Mouse (Mus musculus) hindbrain, embryonic 11.5 days (tissue): ENCODE measurements at regions not wholly inside any gene's neighbourhood (a gene's known extent, or its start where the extent isn't known, plus 50 kb on each side); places are given as distances from the start of the nearest gene placed in this dataset.

ENCODE experiments used
- ATAC-seq: fragments of 200-750 bp; cut with Nextera tagmentation; 2 replicates; pipeline ENCODE4 v1.8.0; 2017; ENCODE audit warnings: mild to moderate bottlenecking, moderate TSS enrichment, moderate library complexity; ENCODE audit not compliant: low FRiP score
- DNase-seq: peaks from one replicate; pipeline ENCODE4 v3.0.0-alpha.2; 2015; ENCODE audit warnings: low spot score
- H3K27ac ChIP-seq: fragments of 300-500 bp; sonication (generic); 2 replicates; pipeline ENCODE4 v1.5.1; 2014; ENCODE audit warnings: mild to moderate bottlenecking, low read depth, low read length
- H3K27me3 ChIP-seq: fragments of 300-500 bp; sonication (generic); 2 replicates; pipeline ENCODE4 v1.6.1; 2014; ENCODE audit warnings: mild to moderate bottlenecking, low read length, moderate library complexity, mixed read lengths; ENCODE audit not compliant: control insufficient read depth, insufficient read depth
- H3K36me3 ChIP-seq: fragments of 300-500 bp; sonication (generic); 2 replicates; pipeline ENCODE4 v1.6.1; 2014; ENCODE audit warnings: mild to moderate bottlenecking, low read length, moderate library complexity, mixed read lengths; ENCODE audit not compliant: control insufficient read depth, insufficient read depth
- H3K4me1 ChIP-seq: fragments of 300-500 bp; sonication (generic); replicated peaks from 2 replicates; pipeline ENCODE4 v1.6.1; 2014; ENCODE audit warnings: low read length, mixed read lengths; ENCODE audit not compliant: control insufficient read depth, insufficient read depth
- H3K4me2 ChIP-seq: fragments of 300-500 bp; sonication (generic); replicated peaks from 2 replicates; pipeline ENCODE4 v1.6.1; 2014; ENCODE audit warnings: mild to moderate bottlenecking, low read depth, low read length
- H3K4me3 ChIP-seq: fragments of 300-500 bp; sonication (generic); 2 replicates; pipeline ENCODE4 v1.5.1; 2014; ENCODE audit warnings: low read depth, low read length
- H3K9ac ChIP-seq: fragments of 300-500 bp; sonication (generic); 2 replicates; pipeline ENCODE4 v1.6.1; 2014; ENCODE audit warnings: low read depth, low read length
- H3K9me3 ChIP-seq: fragments of 300-500 bp; sonication (generic); 2 replicates; pipeline ENCODE4 v1.6.1; 2016; ENCODE audit warnings: low read length; ENCODE audit not compliant: control insufficient read depth
- WGBS: fragments of 180-500 bp; shearing (Covaris S2); extraction: QIAGEN DNeasy Blood & Tissue Kit; methylation state at CpG from one replicate; pipeline ENCODE4 v1.1.7; 2014; 5-methylcytosine and 5-hydroxymethylcytosine counted together

DNA sequence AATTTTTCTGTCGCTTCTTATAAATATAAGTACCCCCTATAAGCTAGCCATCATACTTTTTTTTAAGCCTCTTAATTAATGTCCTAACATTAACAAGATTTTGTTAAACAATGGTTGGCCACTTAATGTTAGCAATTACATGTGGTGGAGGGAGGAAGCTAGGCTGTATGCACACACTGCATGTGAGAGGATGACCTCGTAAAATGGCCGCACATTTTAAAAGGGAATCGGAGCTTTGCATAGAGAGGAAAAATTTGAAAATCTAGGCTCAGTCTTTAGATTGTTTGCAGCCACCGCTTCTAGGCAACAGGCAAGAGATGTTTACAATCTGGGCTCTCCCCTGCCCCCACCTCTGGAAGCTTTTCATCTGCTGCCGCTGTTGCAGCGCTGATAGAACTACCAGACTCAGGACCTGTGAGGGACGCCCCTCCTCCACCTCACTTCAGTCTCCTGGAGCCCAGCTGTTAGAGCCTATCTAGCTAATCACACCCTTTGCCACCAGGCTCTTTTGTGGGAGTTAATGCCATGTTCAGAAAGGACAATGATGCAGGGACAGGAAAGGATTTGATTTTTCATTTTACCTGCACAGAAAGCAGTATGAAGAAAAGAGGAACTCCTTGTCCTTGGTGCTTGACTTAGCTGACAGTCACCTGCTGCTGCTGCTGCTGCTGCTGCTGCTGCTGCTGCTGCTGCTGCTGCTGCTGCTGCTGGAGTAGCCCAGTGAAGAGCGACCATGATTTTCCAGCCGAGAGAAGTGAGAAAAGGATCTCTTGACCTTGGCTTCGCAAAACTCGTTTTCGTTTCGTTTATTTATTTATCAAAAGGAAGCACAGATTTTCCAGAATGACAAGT, 89.7 kb upstream of the Cxxc4 start:
- H3K4me3 ChIP-seq = peak overlapping the region; percentile 21
- 17% methylated on average over 14 of the region's 14 CpGs for WGBS
- no peaks in the 10 kb centered on the region for H3K27me3 ChIP-seq
- H3K9ac ChIP-seq = peak overlapping the region; percentile 52
- peak overlapping the region; percentile 67 for H3K27ac ChIP-seq
- ATAC-seq (peak; percentile 94), DNase-seq (peak; percentile 75)
- no peaks in the 10 kb centered on the region for H3K4me1 ChIP-seq
- H3K9me3 ChIP-seq = no peaks in the 10 kb centered on the region
- peak overlapping the region; percentile 38 for H3K4me2 ChIP-seq
- H3K36me3 ChIP-seq = no peaks in the 10 kb centered on the region

DNA sequence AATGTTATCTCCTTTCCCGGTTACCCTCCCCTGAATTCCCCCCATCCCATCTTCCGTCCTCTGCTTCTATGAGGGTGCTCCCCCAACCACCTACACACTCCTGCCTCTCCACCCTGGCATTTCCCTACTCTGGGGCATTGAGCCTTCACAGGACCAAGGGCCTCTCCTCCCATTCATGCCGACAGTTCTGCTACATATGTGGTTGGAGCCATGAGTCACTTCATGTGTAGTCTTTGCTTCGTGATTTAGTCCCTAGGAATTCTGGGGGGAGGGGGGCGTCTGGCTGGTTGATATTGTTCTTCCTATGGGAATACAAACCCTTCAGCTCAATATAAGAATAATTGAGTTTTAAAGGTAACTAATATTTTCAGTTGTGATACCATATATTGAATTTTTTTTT, 74.0 kb upstream of the Cxxc4 start:
- no peak for ATAC-seq
- WGBS = 83% methylated on average over 5 of the region's 5 CpGs
- DNase-seq = no peak

DNA sequence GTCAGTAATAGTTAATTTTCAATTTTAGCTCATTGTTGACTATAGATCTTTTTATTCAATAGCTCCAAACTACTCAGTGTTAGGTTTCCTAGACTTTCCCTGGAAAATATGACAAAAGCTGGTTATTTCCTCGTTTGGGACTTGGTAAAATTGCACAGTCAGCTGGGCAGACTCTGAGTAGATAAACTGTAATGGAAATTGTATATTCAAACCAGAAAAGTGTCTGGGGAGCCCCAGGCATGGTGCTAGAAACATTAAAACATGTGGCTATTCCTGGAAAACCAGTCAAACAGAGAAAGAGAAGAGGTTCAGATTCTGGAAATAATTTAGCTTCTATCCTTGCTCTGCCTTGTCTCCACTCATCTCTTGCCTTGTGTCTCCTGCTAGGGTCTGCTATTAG, 66.4 kb upstream of the Cxxc4 start:
- 62% methylated on average over 1 of the region's 1 CpGs for WGBS
- Histone ChIP-seq H3K36me3 (no peaks in the 10 kb centered on the region), H3K4me3 (no peak overlapping the region), H3K9me3 (no peaks in the 10 kb centered on the region), H3K4me2 (no peak overlapping the region), H3K27ac (no peak overlapping the region), H3K27me3 (no peaks in the 10 kb centered on the region), H3K4me1 (no peaks in the 10 kb centered on the region), H3K9ac (no peak overlapping the region)
- ATAC-seq (no peak), DNase-seq (no peak)

More for the DNA sequence above, 74.0 kb upstream of the Cxxc4 start:
- Histone ChIP-seq H3K27ac (no peak overlapping the region), H3K4me1 (no peaks in the 10 kb centered on the region), H3K36me3 (no peaks in the 10 kb centered on the region), H3K4me3 (no peak overlapping the region), H3K4me2 (no peak overlapping the region), H3K27me3 (no peaks in the 10 kb centered on the region), H3K9ac (no peak overlapping the region), H3K9me3 (no peaks in the 10 kb centered on the region)

DNA sequence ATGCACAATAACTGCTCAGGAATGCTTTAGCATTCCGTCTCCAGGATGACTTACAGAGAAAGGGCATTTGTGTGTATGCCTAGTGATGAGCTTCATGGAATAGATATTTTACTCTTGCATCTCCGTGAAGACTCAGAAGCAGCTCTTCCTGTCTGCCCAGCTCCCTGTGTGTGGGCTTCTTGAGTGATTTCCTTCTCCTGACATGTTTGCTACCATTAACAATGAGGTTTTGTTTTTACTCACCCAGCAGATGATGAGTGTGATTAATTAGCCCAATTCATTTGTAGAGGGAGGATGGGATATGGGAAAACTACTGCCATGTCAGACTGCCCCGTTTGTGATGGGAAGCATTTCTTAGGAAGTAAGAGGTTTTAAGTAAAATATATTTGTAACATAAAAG, 63.9 kb upstream of the Cxxc4 start:
- no peak overlapping the region for H3K4me3 ChIP-seq
- no peaks in the 10 kb centered on the region for H3K9me3 ChIP-seq
- H3K36me3 ChIP-seq = no peaks in the 10 kb centered on the region
- H3K4me2 ChIP-seq = no peak overlapping the region
- no peaks in the 10 kb centered on the region for H3K4me1 ChIP-seq
- 30% methylated on average over 3 of the region's 3 CpGs for WGBS
- no peak overlapping the region for H3K9ac ChIP-seq
- no peaks in the 10 kb centered on the region for H3K27me3 ChIP-seq
- no peak for DNase-seq
- ATAC-seq = peak; percentile 22; the same call in 1 of the 2 replicates
- H3K27ac ChIP-seq = no peak overlapping the region

DNA sequence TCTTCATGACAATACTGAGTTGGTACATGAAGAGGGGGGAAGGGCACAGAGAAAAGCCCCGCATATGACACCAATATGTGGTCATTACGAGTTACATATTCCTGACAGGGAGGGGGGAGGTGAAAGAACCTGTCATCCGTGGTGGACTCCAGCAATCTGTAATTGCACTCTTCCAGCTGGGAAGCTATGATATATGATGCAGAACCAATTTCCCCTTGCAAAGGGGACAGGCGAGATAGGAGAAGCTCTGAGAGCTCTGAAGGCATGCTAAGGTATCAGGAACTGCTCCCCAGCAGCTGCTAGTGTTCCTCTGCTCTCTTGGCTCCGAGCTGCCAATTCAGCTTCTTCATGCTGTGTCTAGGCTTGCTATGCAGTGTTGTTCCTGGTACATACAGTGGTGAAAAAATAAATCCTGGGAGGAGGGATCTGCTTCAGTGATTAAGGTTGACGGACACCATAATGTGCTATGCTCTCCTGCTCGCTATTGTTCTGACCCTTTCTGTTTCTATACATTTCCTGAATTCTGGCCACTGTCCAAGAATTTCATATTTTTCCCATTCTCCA, 57.7 kb upstream of the Cxxc4 start:
- no peaks in the 10 kb centered on the region for H3K36me3 ChIP-seq
- H3K9ac ChIP-seq = no peak overlapping the region
- no peaks in the 10 kb centered on the region for H3K27me3 ChIP-seq
- H3K4me1 ChIP-seq = no peaks in the 10 kb centered on the region
- no peak overlapping the region for H3K4me2 ChIP-seq
- 0 out of 2 replicates have a peak overlapping the region, but pooled peaks have one; percentile 1 for H3K27ac ChIP-seq
- DNase-seq (no peak), ATAC-seq (peak; percentile 46)
- no peaks in the 10 kb centered on the region for H3K9me3 ChIP-seq
- 64% methylated on average over 7 of the region's 7 CpGs for WGBS
- H3K4me3 ChIP-seq = no peak overlapping the region

DNA sequence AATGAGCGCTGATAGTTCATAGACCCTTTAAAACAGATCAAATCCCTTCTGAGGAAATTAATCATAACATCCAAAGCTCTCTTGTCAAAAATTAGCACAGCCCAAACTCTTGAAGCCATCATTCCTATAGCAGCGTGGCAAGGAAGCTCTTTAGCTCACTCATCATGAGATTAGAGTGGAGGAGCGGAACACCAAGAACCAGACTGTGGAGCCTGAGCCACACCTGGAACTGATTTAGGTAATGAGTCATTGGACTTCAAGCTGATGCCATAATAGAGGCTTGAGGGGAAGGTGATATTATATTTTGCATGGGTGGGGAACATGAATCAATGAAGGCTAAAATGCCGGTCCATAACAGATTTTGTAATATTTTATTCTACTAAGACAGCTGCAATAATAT, 52.2 kb upstream of the Cxxc4 start:
- ATAC-seq = no peak
- H3K4me3 ChIP-seq = no peak overlapping the region
- no peaks in the 10 kb centered on the region for H3K27me3 ChIP-seq
- H3K27ac ChIP-seq = no peak overlapping the region
- no peak overlapping the region for H3K4me2 ChIP-seq
- no peaks in the 10 kb centered on the region for H3K4me1 ChIP-seq
- WGBS = 90% methylated on average over 4 of the region's 4 CpGs
- no peaks in the 10 kb centered on the region for H3K9me3 ChIP-seq
- DNase-seq = no peak
- no peak overlapping the region for H3K9ac ChIP-seq
- H3K36me3 ChIP-seq = no peaks in the 10 kb centered on the region
